Mouse (Mus musculus) G1E (cell line): Measurements from ENCODE around the gene Cyp4f14.

Experiments used
- CTCF ChIP-seq: IDR thresholded peaks from 2 replicates; pipeline ENCODE4 v1.5.1; 2012; ENCODE audit warnings: low read depth, low read length, inconsistent platforms, mixed read lengths
- GATA2 ChIP-seq: IDR thresholded peaks from 2 replicates; pipeline ENCODE4 v1.6.1; 2012; ENCODE audit warnings: low read depth, low read length, inconsistent platforms, borderline replicate concordance
- TAL1 ChIP-seq: conservative IDR thresholded peaks from 2 replicates; pipeline ENCODE4 v1.6.1; 2012; ENCODE audit warnings: low read depth, low read length, inconsistent platforms, mixed read lengths

DNA sequence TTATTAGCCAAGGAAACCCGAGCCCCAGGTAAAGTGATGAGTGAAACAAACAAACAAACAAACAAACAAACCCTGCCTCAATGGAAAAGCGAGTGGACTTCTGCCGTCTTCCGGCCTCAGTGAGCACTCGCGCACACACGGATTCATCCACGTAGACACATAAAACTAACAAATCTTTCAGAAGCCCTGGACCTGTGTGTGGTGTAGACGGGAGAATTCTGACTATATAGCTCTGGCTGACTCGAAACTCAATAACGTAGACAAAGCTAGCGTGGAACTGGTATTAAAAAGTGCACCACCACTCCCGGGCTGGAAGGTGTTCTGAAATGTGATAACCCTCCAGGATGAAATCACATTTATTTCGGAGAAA, 48.1 kb upstream of the Cyp4f14 start:
- TF ChIP-seq TAL1 (no peak), GATA2 (no peak), CTCF (no peak)
